Mouse (Mus musculus): ENCODE data around the gene Gns.

Gns gene

DNA sequence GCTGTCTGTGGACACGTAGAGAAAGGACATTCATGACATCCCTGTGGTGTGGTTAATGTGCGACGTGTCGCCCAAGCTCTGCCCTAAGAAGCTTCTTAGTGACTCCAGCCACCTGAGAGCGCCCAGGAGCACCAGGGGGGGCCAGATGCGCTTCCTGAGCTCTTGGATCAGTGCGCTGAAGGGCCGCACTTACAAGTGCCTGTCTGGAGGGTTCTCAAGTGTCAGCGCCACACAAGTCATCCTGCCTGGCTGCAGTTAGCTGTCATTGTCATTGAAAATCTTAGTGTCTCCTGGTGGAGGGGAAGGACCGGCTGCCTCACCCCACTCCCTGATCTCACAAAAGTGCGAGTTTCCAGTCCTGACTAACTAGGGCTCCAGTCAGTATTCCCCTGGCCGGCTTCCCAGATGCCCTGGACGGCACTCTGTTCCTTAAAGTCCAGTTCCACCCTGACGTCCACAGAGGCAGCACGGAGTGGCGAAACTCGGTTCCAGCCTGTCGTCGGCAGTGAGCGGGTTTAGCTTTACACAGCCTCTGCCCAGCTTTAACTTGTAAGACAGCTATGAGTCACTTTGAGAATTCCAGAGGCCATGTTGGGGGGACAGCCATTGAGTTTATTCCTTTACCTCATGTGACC is 30.8 kb downstream of the Gns start:
- in situ Hi-C loops (cut with MboI; ENCODE audit: low sequenced_read_pairs): no loop called here

GRCm38 (mm10) chr10:121398599-121398998 is 33.7 kb downstream of the Gns start:
- in situ Hi-C loops (cut with MboI; ENCODE audit: low sequenced_read_pairs): no loop called here

DNA sequence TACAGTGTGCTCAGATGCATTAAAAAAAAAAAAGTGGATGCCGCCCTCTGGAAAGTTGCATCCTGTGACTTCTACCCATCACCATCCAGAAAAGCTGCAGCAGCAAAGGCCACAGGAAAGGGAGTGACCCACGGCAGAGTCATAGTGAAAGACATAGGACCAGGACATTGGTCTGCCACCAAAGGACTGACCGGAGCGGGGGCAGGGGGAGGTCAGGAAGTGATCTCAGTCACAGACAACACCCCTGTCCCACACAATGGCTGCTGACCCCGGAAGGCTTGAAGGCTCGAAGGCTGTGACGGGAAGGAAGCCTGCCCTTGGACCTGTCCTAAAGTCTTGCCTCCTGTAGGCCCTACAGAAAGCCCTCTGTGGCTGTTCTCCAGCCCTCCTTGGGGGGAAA is 36.1 kb downstream of the Gns start:
- in situ Hi-C loops (cut with MboI; ENCODE audit: low sequenced_read_pairs): no loop called here

DNA sequence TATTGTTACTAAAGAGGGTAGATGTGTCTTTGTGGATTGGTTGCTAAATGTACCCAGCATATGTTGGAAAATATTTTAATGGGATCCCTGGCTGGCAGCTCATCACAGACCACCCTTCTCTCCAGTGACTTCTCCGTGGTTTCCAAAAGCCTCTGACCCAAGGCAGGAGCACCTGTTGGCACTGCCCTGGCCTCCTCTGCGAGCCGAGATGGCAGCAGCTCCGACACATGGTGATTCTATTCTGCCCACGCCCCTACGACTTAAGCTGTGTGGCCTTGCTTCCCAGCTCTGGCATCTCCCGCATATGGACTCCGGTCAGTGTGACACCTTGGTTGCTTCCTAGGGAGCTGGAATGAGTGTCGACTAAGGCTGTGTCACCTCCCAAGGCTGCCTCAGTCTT is 38.2 kb downstream of the Gns start:
- in situ Hi-C loops (cut with MboI; ENCODE audit: low sequenced_read_pairs): no loop called here

DNA sequence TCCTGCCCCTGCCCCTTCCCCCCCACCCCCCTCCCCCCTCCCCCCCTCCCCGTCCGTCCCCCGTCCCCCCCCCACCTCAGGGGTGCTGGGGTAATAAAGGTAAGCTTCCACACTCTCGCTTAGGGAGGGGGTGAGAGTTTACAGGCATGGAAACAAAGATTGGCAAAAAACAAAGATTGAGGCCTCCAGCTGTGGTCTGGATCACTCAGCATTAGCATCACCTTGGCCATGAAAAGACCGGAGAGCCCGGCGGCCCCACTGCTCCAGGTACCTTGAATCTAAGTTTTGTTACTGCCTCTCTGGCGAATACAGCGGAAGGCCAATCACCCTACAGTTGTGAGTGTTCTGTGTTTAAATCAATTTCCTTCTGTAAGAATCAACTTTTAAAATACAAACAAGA is 39.1 kb downstream of the Gns start:
- in situ Hi-C loops (cut with MboI; ENCODE audit: low sequenced_read_pairs): no loop called here

DNA sequence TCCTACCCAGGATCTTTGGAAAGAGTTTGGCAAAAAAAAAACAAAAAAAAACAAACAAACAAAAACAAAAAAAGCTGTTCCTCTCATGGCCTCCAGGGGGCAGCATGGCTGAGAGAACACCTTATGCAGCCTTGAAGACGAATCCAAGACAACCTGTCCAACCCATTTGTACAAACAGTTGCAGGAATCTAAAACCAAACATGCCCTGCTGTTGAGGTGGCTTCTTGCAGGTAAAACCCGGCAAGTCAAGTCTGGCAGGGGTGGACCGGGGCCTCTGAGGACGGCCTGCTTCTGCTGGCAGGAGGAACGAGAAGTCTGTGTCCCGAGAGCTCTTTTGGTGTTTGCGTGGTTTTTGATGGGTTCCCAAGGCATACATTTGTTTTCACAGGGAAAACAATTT is 44.8 kb downstream of the Gns start:
- in situ Hi-C loops (cut with MboI; ENCODE audit: low sequenced_read_pairs): loop anchor here (10.0 kb wide), 1 partner anchor 115 kb away; no protein-coding TSS in a partner anchor

DNA sequence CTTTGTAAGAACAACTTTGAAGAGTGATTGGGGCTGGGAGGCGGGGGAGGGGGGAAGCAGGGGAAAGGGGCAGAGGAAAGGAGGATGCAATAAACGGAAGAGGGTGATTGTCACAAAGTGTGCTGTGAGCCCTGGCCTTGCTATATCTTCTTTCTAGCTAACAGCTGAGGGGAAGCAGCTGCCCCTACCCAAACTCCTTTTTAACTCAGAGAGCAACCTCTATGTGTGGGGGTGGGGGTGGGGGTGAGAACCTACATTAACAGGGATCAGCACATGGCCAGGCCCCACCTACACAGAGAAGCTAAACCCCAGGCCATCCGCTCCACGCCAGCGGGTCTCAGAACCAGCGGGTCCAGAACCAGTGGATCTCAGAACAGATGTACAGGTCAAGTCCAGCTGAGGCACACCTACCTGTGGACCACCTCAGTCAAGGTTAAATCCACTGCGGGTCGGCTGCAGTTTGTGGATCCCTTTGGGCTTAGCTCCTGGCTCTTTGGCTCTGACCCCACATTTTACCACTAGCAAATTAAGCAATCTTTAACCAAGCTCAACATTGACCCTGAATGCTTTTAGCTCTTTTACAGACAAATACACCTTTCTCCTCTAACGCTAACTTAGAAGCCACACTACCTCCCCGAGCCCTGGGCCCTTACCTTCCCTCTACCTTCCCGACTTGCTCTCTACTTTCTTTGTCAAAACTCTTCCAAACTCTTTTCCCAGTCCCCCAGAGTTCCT is 47.0 kb downstream of the Gns start:
- in situ Hi-C loops (cut with MboI; ENCODE audit: low sequenced_read_pairs): loop anchor here (10.0 kb wide), 1 partner anchor 113 kb away; no protein-coding TSS in a partner anchor

DNA sequence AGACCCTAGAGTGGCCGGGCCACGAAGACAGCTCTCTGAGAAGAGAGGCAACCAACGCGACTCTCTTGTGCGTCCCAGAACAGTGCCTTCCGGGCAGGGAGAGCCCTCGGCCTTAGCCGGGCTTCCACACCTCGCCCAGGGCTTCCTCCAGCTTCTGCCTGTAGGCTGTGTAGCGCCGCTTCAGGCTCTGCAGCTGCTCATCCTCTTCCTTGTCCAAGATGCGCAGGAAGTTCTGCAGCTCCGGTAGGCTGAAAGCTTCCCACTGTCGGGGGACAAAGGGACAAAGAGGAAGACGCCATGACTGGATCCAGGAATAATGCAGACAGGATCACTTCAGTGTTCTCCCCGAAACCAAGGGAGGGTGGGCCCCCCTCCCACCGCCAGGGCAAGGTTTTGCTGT is 47.9 kb downstream of the Gns start:
- in situ Hi-C loops (cut with MboI; ENCODE audit: low sequenced_read_pairs): loop anchor here (10.0 kb wide), 1 partner anchor 112 kb away; no protein-coding TSS in a partner anchor

DNA sequence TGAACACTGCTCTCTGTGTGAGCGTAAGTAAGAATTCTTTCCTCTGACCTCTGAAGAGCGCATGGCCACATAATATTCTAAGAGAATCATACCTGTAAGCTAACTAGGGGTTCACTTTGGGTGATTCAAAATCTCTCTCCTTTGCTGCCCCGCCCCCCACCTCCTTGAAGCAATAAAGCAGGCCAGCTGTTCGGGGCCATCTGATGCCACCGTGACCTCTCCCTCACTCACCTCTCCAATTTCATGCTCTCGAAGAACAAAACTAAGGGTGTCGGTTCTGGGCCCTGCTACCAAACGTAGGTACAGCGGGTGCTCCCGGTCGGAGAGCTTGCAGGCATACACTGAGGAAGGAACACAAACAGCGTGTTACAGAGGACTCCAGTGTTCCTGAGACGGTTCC is 49.2 kb downstream of the Gns start:
- in situ Hi-C loops (cut with MboI; ENCODE audit: low sequenced_read_pairs): loop anchor here (10.0 kb wide), 1 partner anchor 111 kb away; no protein-coding TSS in a partner anchor

- in situ Hi-C loops (cut with MboI; ENCODE audit: low sequenced_read_pairs): loop anchor here (10.0 kb wide), 1 partner anchor 106 kb away; no protein-coding TSS in a partner anchor
These were observed 53.9 kb downstream of the Gns start for GRCm38 (mm10) chr10:121418835-121419234.

DNA sequence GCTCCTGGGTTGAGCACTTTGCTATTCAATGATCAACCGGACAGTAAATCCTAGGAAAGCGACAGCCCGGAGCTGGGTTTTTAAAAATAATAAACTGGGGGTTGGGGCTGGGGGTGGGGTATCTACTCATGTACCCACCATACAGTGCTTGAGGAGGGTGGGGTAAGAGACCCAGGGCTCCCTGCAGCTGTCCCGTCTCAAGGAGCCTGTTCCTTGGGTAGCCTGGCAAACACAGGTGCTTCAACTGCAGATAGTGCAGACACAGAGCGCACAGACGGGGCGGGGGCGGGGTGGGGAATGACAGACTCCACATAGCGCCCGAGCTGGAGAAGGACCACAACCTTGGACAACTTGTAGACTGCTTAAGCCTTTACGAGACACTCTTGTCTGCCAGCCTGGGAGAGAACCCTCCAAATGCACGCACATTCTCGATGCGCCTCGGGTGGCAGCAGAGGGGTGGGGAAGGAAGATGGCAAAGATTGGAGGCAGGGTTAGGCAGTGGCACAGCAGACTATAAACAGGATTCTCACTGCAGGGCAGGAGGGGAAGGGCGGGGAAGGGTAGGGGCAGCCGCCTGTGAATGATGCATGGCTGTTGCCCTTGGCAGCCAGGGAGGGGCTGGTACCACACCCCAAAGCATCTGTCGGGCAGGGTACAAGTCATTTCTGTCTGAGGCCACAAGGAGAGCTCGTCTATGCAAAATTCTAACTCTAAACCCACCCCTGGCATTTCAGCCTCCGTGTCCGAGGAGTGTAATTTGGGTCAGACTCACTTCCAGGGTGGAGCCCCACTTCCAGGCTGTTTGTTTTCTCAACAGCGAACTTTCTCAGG is 55.0 kb downstream of the Gns start:
- in situ Hi-C loops (cut with MboI; ENCODE audit: low sequenced_read_pairs): loop anchor here (10.0 kb wide), 1 partner anchor 105 kb away; no protein-coding TSS in a partner anchor

DNA sequence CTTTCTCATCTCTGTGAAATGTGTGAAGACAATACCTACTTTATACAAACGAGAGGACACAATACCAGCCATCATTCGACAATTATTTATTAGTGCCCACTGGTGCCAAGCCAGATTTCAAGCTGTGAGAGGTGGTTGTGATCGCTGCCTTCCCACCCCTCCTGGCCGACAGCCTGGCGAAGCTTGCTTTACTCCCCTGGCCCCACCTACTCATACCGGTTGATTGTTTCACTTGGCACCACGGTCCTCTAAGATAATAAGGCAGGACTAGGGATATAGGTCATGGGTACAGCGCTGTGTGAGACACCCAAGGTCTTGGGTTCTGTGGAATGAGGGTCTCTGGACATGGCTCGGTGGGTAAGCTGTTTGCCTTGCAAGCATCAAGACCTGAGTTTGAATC is 56.1 kb downstream of the Gns start:
- in situ Hi-C loops (cut with MboI; ENCODE audit: low sequenced_read_pairs): no loop called here

GRCm38 (mm10) chr10:121421657-121422290 is 56.9 kb downstream of the Gns start:
- in situ Hi-C loops (cut with MboI; ENCODE audit: low sequenced_read_pairs): no loop called here

GRCm38 (mm10) chr10:121422294-121422693 is 57.4 kb downstream of the Gns start:
- in situ Hi-C loops (cut with MboI; ENCODE audit: low sequenced_read_pairs): no loop called here

DNA sequence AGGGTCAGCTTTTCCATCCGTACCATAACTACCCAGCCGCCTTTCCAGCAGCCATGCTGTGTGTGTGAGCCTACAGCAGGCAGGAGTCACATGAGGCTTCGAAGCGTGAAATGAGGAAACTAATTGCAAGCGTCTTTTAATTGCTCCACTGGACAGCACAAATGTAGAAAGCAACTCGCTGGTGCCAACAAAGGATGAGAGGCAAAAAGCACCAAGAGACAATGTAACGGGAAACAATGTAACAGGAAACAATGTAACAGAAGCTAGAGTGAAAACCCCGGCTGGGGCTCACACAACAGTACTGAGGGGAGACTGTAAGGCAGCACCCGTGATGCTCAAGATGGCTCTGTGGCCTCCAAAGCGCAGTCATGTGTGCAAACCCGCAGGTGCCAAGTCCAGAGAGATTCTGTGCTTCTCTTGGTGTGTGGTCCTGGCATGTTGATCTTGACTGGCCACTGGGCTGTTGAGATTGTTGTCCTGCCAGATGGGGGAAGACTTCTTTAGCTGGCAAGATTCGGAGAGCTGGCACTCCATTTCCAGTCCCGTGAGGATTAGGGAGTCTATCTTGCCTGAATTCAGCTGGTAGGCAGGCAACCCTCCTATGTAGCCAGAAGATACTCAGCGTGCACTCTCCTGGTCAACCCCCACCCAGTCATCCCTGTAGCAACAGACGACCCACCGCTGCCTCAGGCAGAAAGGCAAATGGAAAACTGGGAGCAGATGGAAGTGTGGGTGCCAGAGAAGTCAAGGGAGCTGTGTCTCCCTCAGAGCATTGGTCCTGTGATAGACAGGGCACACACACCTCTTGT is 58.9 kb downstream of the Gns start:
- in situ Hi-C loops (cut with MboI; ENCODE audit: low sequenced_read_pairs): no loop called here

DNA sequence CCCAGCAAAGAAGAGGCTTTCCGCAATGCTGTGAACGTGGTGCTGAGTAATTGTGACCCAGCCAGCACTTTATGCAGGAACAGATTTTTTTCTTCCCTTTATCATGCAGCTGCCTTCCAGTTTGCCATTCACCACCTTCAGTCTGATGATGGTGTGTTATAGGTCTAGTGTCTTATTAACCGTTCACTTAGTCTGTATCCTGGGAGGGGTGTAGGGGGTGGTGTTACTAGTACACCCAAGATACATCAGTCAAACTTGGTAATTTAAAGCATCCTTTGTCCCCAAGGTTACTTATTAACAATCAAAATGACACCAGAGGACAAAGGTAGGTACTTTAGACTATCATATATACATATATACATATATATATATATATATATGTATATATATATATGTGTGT is 59.6 kb downstream of the Gns start:
- in situ Hi-C loops (cut with MboI; ENCODE audit: low sequenced_read_pairs): no loop called here

- in situ Hi-C loops (cut with MboI; ENCODE audit: low sequenced_read_pairs): no loop called here
These were observed 60.2 kb downstream of the Gns start for GRCm38 (mm10) chr10:121425079-121425478.

- in situ Hi-C loops (cut with MboI; ENCODE audit: low sequenced_read_pairs): no loop called here
These were observed 60.7 kb downstream of the Gns start for GRCm38 (mm10) chr10:121425506-121426025.

DNA sequence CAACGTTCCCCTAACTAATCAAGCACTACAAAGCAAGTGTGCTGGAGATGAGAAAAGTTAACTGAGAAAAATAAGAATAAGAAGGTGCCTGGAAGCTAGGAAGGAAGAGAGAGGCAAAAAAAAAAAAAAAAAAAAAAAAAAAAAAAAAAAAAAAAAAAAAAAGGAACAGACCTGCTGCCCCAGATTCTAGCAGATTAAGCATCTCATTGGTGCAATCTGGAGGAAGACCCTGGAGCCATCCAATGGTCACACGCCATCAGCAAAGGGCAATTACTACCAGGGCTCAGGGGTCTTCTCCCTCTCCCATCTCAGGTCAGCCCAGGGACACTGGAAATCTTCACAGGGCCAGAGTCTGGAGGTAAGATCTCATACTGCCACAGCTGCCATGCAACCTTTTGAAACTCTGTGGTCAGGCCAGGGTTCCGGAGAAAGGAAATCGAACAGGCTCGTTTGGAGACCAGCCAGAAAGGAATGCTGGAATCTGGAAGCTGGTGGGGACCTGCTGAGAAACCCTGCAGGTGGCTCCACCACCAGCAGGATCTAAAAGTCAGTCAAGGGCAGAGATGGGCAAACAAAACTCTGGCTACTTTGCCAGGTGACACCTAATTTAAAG is 61.7 kb downstream of the Gns start:
- in situ Hi-C loops (cut with MboI; ENCODE audit: low sequenced_read_pairs): no loop called here

Measured in CH12F3 (cell line).